Mouse (Mus musculus) neural tube, embryonic 13.5 days (tissue): ENCODE results near the gene Mea1. TPM values are rescaled to one million over a fixed set of nuclear protein-coding genes. Genes with fewer than 3 reads are reported as not detected.

Source experiments
- ATAC-seq: fragments of 200-750 bp; cut with Nextera tagmentation; 2 replicates; pipeline ENCODE4 v1.8.0; 2017; ENCODE audit warnings: low read depth, mild to moderate bottlenecking, moderate TSS enrichment, moderate library complexity
- H3K27ac ChIP-seq: fragments of 300-500 bp; sonication (generic); replicated peaks from 2 replicates; pipeline ENCODE4 v1.5.1; 2015; ENCODE audit warnings: moderate library complexity, mild to moderate bottlenecking, inconsistent platforms
- H3K27me3 ChIP-seq: fragments of 300-500 bp; sonication (generic); 2 replicates; pipeline ENCODE4 v1.6.1; 2015; ENCODE audit warnings: mild to moderate bottlenecking, inconsistent platforms
- H3K36me3 ChIP-seq: fragments of 300-500 bp; sonication (generic); 2 replicates; pipeline ENCODE4 v1.6.1; 2015; ENCODE audit warnings: mild to moderate bottlenecking, inconsistent platforms
- H3K4me1 ChIP-seq: fragments of 300-500 bp; sonication (generic); replicated peaks from 2 replicates; pipeline ENCODE4 v1.6.1; 2015; ENCODE audit warnings: inconsistent platforms
- H3K4me2 ChIP-seq: fragments of 300-500 bp; sonication (generic); 2 replicates; pipeline ENCODE4 v1.6.1; 2015; ENCODE audit warnings: inconsistent platforms, mild to moderate bottlenecking, moderate library complexity
- H3K4me3 ChIP-seq: fragments of 300-500 bp; sonication (generic); 2 replicates; pipeline ENCODE4 v1.5.1; 2015; ENCODE audit warnings: mild to moderate bottlenecking, inconsistent platforms
- H3K9ac ChIP-seq: fragments of 300-500 bp; sonication (generic); 2 replicates; pipeline ENCODE4 v1.6.1; 2015; ENCODE audit warnings: moderate library complexity, mild to moderate bottlenecking, inconsistent platforms
- H3K9me3 ChIP-seq: fragments of 300-500 bp; sonication (generic); 2 replicates; pipeline ENCODE4 v1.6.1; 2016; ENCODE audit warnings: inconsistent platforms
- WGBS: fragments of 180-500 bp; shearing (Covaris S2); methylation state at CpG from one replicate; pipeline ENCODE4 v1.1.7; 2015; 5-methylcytosine and 5-hydroxymethylcytosine counted together
- polyA plus RNA-seq: library from polyadenylated mRNA; unstranded; fragments of >200 nt; fragmentation: Nextera tagmentation; extraction: Ambion mirVana; gene quantifications from 2 replicates; pipeline ENCODE4 v1.2.1, GENCODE M21; 2015

The Mea1 gene
- polyA plus RNA-seq, 1 experiment from 2014 or later: 260 TPM

GRCm38 (mm10) chr17:46674530-46675283 lies 3.9 kb upstream of the Mea1 start:
- ATAC-seq: peak; percentile 25
- no peaks in the 10 kb centered on the region for H3K27me3 ChIP-seq
- peaks cover 36% of the 10 kb centered on the region for H3K4me1 ChIP-seq
- H3K4me3 ChIP-seq: peak overlapping the region; percentile 80
- H3K9ac ChIP-seq: peak overlapping the region; percentile 83
- H3K27ac ChIP-seq: peak overlapping the region; percentile 82
- peaks cover 46% of the 10 kb centered on the region for H3K36me3 ChIP-seq
- H3K9me3 ChIP-seq: no peaks in the 10 kb centered on the region
- 16% methylated on average over 15 of the region's 15 CpGs for WGBS
- peak overlapping the region; percentile 91 for H3K4me2 ChIP-seq

DNA sequence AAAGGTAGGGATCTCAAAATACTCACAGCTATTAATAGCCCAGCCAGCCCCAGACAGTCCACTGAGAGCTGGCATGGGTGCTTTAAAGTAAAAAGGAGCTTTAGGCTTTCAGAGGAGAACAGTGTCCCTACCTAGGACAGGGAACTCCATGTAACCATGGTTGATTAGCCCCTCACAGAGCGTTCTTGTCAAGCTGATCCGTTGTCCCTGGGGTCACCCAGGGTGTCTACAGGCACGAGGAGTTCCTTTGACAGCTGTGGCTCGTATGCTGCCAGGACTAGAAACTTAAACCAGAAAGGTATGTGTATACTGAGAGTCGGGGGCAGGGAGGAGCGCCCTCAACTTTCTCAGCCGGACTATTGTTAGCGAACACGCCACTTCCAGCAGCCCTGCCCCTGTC lies 318 bp downstream of the Mea1 start:
- peak overlapping the region; percentile 80 for H3K9ac ChIP-seq
- no peaks in the 10 kb centered on the region for H3K9me3 ChIP-seq
- H3K4me2 ChIP-seq: peak overlapping the region; percentile 76
- no peak overlapping the region for H3K27ac ChIP-seq
- peaks cover 53% of the 10 kb centered on the region for H3K36me3 ChIP-seq
- H3K4me3 ChIP-seq: peak overlapping the region; percentile 69
- peaks cover 39% of the 10 kb centered on the region for H3K4me1 ChIP-seq
- WGBS: 69% methylated on average over 9 of the region's 9 CpGs
- H3K27me3 ChIP-seq: no peaks in the 10 kb centered on the region
- no peak for ATAC-seq

DNA sequence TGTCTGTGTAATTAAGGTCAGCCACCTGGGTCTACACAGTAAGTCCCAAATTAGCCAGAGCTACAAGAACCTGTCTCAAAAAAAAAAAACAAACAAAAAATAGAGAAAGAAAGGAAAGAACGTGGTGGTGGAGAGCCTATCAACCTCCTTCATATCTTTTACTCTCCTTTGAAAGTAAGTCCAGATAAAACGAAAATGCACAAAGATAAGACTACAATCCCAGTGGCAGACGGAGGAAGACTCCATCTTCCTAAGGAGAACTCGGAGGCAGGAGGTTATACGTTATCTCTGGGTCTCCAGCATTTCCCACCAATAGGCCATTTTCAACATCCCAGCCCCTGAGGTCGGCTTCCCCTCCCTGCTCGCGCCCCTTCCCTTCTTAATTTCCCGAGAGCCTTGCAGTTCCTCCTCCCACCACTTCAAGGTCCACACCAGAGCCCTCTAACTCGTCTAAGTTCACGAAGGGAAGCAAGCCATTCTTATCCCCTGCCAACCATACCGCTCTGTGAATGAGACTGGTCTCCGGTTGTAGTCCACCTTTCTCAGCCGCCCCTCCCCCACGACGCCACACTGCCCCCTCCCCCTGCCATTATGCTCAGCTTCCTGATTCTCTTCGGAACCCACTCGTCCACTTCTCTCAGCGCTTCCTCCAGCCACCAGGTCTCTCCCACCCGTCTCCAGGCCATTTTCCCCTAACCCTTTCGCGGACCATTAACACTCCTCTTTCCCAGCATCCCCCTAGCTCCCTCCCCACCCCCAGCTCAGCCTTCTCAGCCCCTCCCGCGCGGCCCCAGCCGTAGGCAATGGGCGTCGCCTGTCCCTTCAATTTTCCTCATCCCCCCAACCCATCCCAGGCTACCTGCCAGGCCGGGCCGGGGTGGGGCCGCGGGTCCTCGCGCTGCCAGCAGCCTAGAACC lies 1.5 kb downstream of the Mea1 start:
- H3K9me3 ChIP-seq: no peaks in the 10 kb centered on the region
- peaks cover 59% of the 10 kb centered on the region for H3K36me3 ChIP-seq
- H3K27ac ChIP-seq: peak overlapping the region; percentile 91
- peak overlapping the region; percentile 69 for H3K4me3 ChIP-seq
- H3K4me2 ChIP-seq: peak overlapping the region; percentile 76
- H3K9ac ChIP-seq: peak overlapping the region; percentile 80
- WGBS: under 1% methylated on average over 34 of the region's 34 CpGs
- peaks cover 31% of the 10 kb centered on the region for H3K4me1 ChIP-seq
- ATAC-seq: peak; percentile 48
- no peaks in the 10 kb centered on the region for H3K27me3 ChIP-seq

GRCm38 (mm10) chr17:46680760-46681373 lies 2.3 kb downstream of the Mea1 start, which contains the start of gene Klhdc3:
Gene Klhdc3 (minus strand): TSS chr17:46680914.
- peak; percentile 97 for ATAC-seq
- Histone ChIP-seq H3K27me3 (no peaks in the 10 kb centered on the region), H3K9me3 (no peaks in the 10 kb centered on the region), H3K4me2 (peak within 1 kb of the TSS; percentile 94), H3K4me1 (peaks cover 29% of the 10 kb centered on the region), H3K9ac (peak within 1 kb of the TSS; percentile 80), H3K36me3 (peaks cover 59% of the 10 kb centered on the region), H3K27ac (peak within 1 kb of the TSS; percentile 91), H3K4me3 (peak within 1 kb of the TSS; percentile 69)
- WGBS: under 1% methylated on average over 49 of the region's 49 CpGs

DNA sequence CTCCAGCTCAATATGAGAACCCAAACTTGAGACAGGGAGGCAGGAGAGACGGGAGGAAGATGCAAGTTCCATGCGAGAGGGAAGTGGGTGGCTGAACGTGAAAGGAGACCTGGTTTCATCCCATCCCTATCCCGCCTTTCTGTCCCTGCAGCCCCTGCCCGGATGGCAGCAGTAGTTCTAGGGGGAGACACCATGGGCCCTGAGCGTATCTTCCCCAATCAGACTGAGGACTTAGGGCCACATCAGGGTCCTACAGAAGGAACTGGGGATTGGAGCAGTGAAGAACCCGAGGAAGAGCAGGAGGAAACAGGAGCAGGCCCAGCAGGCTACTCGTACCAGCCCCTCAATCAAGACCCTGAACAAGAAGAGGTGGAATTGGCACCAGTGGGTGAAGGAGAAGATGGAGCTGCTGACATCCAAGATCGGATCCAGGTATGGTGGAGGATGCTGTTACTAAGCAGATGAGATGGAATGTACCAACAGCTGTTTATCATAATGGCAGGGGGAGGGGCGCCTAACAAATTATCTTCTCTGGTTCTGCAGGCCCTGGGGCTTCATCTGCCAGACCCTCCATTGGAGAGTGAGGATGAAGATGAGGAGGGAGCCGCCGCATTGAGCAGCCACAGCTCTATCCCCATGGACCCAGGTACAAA lies 3.0 kb downstream of the Mea1 start:
- Histone ChIP-seq H3K4me2 (peak overlapping the region; percentile 94), H3K9me3 (no peaks in the 10 kb centered on the region), H3K4me3 (peak overlapping the region; percentile 69), H3K27me3 (no peaks in the 10 kb centered on the region), H3K9ac (peak overlapping the region; percentile 78), H3K27ac (peak overlapping the region; percentile 82), H3K4me1 (peaks cover 29% of the 10 kb centered on the region), H3K36me3 (peaks cover 59% of the 10 kb centered on the region)
- WGBS: 26% methylated on average over 12 of the region's 12 CpGs
- ATAC-seq: peak; percentile 1; the same call in 1 of the 2 replicates

- peaks cover 59% of the 10 kb centered on the region for H3K36me3 ChIP-seq
- H3K4me2 ChIP-seq: no peak overlapping the region
- no peak for ATAC-seq
- H3K4me3 ChIP-seq: no peak overlapping the region
- H3K4me1 ChIP-seq: peaks cover 29% of the 10 kb centered on the region
- H3K9me3 ChIP-seq: no peaks in the 10 kb centered on the region
- no peak overlapping the region for H3K9ac ChIP-seq
- no peaks in the 10 kb centered on the region for H3K27me3 ChIP-seq
- H3K27ac ChIP-seq: no peak overlapping the region
- WGBS: 80% methylated on average over 16 of the region's 16 CpGs
Measured at GRCm38 (mm10) chr17:46682654-46683389, 4.2 kb downstream of the Mea1 start.

GRCm38 (mm10) chr17:46685913-46686312 lies 7.3 kb downstream of the Mea1 start:
- peaks cover 59% of the 10 kb centered on the region for H3K36me3 ChIP-seq
- H3K4me2 ChIP-seq: no peak overlapping the region
- H3K4me3 ChIP-seq: no peak overlapping the region
- no peak for ATAC-seq
- WGBS: 91% methylated on average over 6 of the region's 6 CpGs
- no peaks in the 10 kb centered on the region for H3K27me3 ChIP-seq
- H3K9ac ChIP-seq: no peak overlapping the region
- H3K4me1 ChIP-seq: peaks cover 10% of the 10 kb centered on the region
- no peak overlapping the region for H3K27ac ChIP-seq
- H3K9me3 ChIP-seq: no peaks in the 10 kb centered on the region

DNA sequence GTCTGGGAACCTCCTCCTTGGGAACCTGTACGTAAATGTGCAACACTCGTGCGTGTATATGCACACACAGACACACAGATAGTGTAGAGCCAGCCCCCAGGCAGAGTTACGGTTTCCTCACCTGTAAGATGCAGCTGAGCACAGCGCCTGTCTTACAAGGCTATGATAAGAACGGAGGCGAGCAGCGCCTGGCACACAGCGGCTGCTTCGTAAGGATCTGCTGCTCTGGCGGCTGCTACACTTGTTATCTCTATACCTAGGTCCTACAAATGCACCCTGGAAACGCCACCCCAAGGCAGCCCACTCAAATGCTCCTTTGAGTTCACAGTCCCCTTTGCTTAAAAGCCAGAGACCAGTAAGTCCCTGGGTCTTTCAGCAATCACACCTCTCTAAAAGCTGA lies 12.1 kb downstream of the Mea1 start:
- no peak for ATAC-seq
- H3K27ac ChIP-seq: no peak overlapping the region
- WGBS: 95% methylated on average over 12 of the region's 12 CpGs

DNA sequence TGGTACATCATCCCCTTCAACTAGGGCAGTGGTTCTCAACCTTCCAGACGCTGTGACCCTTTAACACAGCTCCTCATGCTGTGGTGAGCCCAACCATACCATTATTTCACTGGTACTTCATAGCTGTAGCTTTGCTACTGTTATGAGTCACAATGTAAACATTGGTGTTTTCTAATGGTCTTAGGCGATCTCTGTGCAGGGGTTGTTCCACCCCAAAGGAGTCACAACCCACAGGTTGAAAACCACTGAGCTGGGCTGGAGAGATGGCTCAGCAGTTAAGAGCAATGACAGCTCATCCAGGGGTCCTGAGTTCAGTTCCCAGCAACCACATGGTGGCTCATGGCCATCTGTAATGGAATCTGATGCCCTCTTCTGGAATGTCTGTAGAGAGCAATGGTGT lies 12.8 kb downstream of the Mea1 start:
- no peak for ATAC-seq
- H3K27ac ChIP-seq: no peak overlapping the region
- 92% methylated on average over 2 of the region's 2 CpGs for WGBS
- H3K9ac ChIP-seq: no peak overlapping the region
- no peaks in the 10 kb centered on the region for H3K4me1 ChIP-seq
- H3K4me2 ChIP-seq: no peak overlapping the region
- H3K9me3 ChIP-seq: no peaks in the 10 kb centered on the region
- no peak overlapping the region for H3K4me3 ChIP-seq
- H3K36me3 ChIP-seq: peaks cover 32% of the 10 kb centered on the region
- H3K27me3 ChIP-seq: no peaks in the 10 kb centered on the region

More for the DNA sequence above, 12.1 kb downstream of the Mea1 start:
- Histone ChIP-seq H3K9me3 (no peaks in the 10 kb centered on the region), H3K36me3 (peaks cover 32% of the 10 kb centered on the region), H3K4me3 (no peak overlapping the region), H3K27me3 (no peaks in the 10 kb centered on the region), H3K4me1 (no peaks in the 10 kb centered on the region), H3K9ac (no peak overlapping the region), H3K4me2 (no peak overlapping the region)

- Histone ChIP-seq H3K4me1 (no peaks in the 10 kb centered on the region), H3K9ac (no peak overlapping the region), H3K4me3 (no peak overlapping the region), H3K27ac (no peak overlapping the region), H3K9me3 (no peaks in the 10 kb centered on the region), H3K36me3 (peaks cover 38% of the 10 kb centered on the region), H3K4me2 (no peak overlapping the region), H3K27me3 (no peaks in the 10 kb centered on the region)
- ATAC-seq: no peak
- 77% methylated on average over 1 of the region's 1 CpGs for WGBS
Measured at GRCm38 (mm10) chr17:46694517-46695063, 16.0 kb downstream of the Mea1 start.

- no peak overlapping the region for H3K27ac ChIP-seq
- peaks cover 42% of the 10 kb centered on the region for H3K36me3 ChIP-seq
- WGBS: 83% methylated on average over 6 of the region's 6 CpGs
- no peak overlapping the region for H3K9ac ChIP-seq
- peaks cover 27% of the 10 kb centered on the region for H3K4me1 ChIP-seq
- ATAC-seq: no peak
- H3K4me3 ChIP-seq: no peak overlapping the region
- no peaks in the 10 kb centered on the region for H3K27me3 ChIP-seq
- no peaks in the 10 kb centered on the region for H3K9me3 ChIP-seq
- no peak overlapping the region for H3K4me2 ChIP-seq
Measured at GRCm38 (mm10) chr17:46698515-46698914, 19.9 kb downstream of the Mea1 start.
